Mouse (Mus musculus) heart, adult 2 months (tissue): ENCODE measurements at regions not wholly inside any gene's neighbourhood (a gene's known extent, or its start where the extent isn't known, plus 50 kb on each side); places are given as distances from the start of the nearest gene placed in this dataset.

ENCODE experiments used
- CTCF ChIP-seq: fragments of 200-600 bp; IDR thresholded peaks from 2 replicates; pipeline ENCODE4 v1.8.1; 2022; ENCODE audit warnings: antibody characterized with exemption, mild to moderate bottlenecking, moderate library complexity
- EP300 ChIP-seq: fragments of 200-500 bp; IDR thresholded peaks from 2 replicates; pipeline ENCODE4 v1.6.1; 2011; ENCODE audit warnings: low read depth, low read length, control low read depth; ENCODE audit not compliant: insufficient read depth
- POLR2A ChIP-seq: fragments of 200-500 bp; IDR thresholded peaks from 2 replicates; pipeline ENCODE4 v1.6.1; 2011; ENCODE audit warnings: mild to moderate bottlenecking, low read depth, low read length, control low read depth; ENCODE audit not compliant: insufficient read depth

DNA sequence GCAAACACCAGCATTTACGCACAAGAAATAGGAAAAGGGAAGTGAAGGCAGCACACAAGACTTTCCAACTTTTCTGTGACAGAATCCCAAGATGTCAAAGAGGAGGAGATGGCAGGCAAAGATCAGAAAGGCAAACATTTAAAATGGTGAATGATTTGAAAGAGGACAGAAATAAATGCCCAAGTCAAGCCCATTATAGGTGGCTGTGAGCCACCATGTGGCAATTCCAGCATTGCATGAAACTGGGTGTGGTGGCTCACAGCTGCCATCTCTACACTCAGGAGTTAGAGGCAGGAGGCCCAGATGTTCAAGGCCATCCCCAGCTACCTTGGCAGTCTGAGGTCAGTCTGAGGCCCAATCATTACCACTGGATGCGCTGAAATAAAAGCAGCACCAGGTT, 88.0 kb upstream of the Zfp644 start:
- TF ChIP-seq CTCF (peak; percentile 50), POLR2A (no peak), EP300 (no peak)
